ENCODE assay signal across 10 mouse cellular contexts in the genomic region with DNA sequence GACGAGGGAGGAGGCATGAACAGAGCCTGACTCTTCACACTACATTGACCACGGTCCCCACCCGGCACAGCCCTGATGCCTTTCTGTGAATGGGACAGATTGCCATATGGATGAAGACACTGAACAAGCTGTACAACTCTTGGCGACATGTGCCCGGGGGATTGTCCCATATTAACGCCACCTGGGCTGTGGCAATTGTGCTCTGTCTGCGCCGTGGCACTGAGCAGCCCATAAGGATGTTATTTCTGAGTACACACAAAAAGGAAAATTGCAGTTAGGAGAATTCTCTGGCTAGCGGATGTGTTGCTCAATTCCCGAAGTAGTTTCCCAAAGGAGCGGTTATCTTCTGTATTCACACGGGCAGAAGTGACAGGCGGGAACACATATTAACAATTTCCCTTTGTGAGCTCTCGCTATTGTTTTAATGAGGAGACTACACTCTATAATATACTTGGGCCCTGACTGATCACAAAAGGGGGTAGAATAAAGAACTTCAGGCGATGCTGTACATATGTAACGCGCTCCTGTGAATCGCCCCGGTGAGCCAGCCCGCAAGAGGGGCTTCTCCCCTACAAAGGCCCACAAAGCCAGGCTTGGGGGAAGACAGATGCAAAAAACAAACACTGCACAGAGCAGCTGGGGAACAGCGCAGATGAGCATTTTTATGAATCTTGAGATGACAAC.
DNase-seq lines count a peak whose midpoint lies in the region; ATAC-seq and TF ChIP-seq lines count a peak whose summit lies in the region.
"Had no signal": no experiment of that assay in that cellular context is flagged by ENCODE, and none has a peak within 500 bp of the region (broad histone marks: within the 10 kb centered on the region; RNA-seq: fewer than 3 reads in every experiment).

No protein-coding gene starts in this region.

- 71% methylated on average over 21 of the region's 21 CpGs for WGBS in lung, embryonic 16.5 days
- 68% methylated on average over 21 of the region's 21 CpGs for WGBS in heart, postnatal 0 days
- 17% methylated on average over 21 of the region's 21 CpGs for WGBS in neural tube, embryonic 14.5 days

- TF ChIP-seq EP300 in heart, postnatal 0 days (IDR thresholded peaks at IDR 0.05; ENCODE audit: low read depth) = no peak

- peak overlapping the region; percentile 27 for H3K27ac ChIP-seq in lung, embryonic 16.5 days (ENCODE audit: low read length)
- peak overlapping the region; percentile 23; the same call in 1 of the 2 replicates for H3K27ac ChIP-seq in heart, postnatal 0 days (ENCODE audit: low read depth)
- H3K27ac ChIP-seq in neural tube, embryonic 14.5 days (ENCODE audit: low read depth, low read length) = peak overlapping the region; percentile 48
- H3K27ac ChIP-seq: intestine, embryonic 15.5 days; limb, embryonic 15.5 days had no signal

- DNase-seq in lung, postnatal 10 days = no peak
- peak; percentile 26 to 49 for DNase-seq in cerebellum, postnatal 14 days
- peak; percentile 48 for DNase-seq in heart, postnatal 0 days (ENCODE audit: low spot score)
- no peak for DNase-seq in adrenal gland, adult (ENCODE audit: inconsistent age in 2 of 2, low spot score in 1 of 2)
- DNase-seq in adrenal gland, postnatal 36 days = no peak
- DNase-seq: thymus, adult 18-20 months had no signal

- peaks cover 36% of the 10 kb centered on the region for H3K4me1 ChIP-seq in lung, embryonic 16.5 days (replicated peaks; ENCODE audit: control insufficient read depth, insufficient read depth, low read length)
- peaks cover 51% of the 10 kb centered on the region for H3K4me1 ChIP-seq in heart, postnatal 0 days (ENCODE audit: control insufficient read depth, insufficient read depth)
- H3K4me1 ChIP-seq in neural tube, embryonic 14.5 days (ENCODE audit: control insufficient read depth, insufficient read depth, low read length) = peaks cover 13% of the 10 kb centered on the region

- no peaks in the 10 kb centered on the region for H3K9me3 ChIP-seq in lung, embryonic 16.5 days (ENCODE audit: control insufficient read depth, low read length)
- H3K9me3 ChIP-seq in heart, postnatal 0 days (replicated peaks; ENCODE audit: control insufficient read depth, low read length) = no peaks in the 10 kb centered on the region
- H3K9me3 ChIP-seq in neural tube, embryonic 14.5 days (ENCODE audit: control insufficient read depth, low read length) = no peaks in the 10 kb centered on the region
- H3K9me3 ChIP-seq: intestine, embryonic 15.5 days; limb, embryonic 15.5 days had no signal

- H3K9ac ChIP-seq in lung, embryonic 16.5 days (ENCODE audit: low read length) = no peak overlapping the region
- H3K9ac ChIP-seq in heart, postnatal 0 days (replicated peaks; ENCODE audit: low read depth, low read length) = no peak overlapping the region
- H3K9ac ChIP-seq in neural tube, embryonic 14.5 days (replicated peaks; ENCODE audit: low read depth, low read length) = no peak overlapping the region
- H3K9ac ChIP-seq: intestine, embryonic 15.5 days; limb, embryonic 15.5 days had no signal

- no peak for ATAC-seq in lung, embryonic 16.5 days (ENCODE audit: low read depth)
- ATAC-seq in heart, postnatal 0 days (ENCODE audit: insufficient read depth, low read depth) = no peak
- peak; percentile 85 for ATAC-seq in neural tube, embryonic 14.5 days (ENCODE audit: low read depth)
- ATAC-seq: intestine, embryonic 15.5 days had no signal

- H3K27me3 ChIP-seq in lung, embryonic 16.5 days (ENCODE audit: control insufficient read depth, insufficient read depth, low read depth, low read length) = no peaks in the 10 kb centered on the region
- no peaks in the 10 kb centered on the region for H3K27me3 ChIP-seq in heart, postnatal 0 days (ENCODE audit: control insufficient read depth, insufficient read depth, low read length)
- H3K27me3 ChIP-seq in neural tube, embryonic 14.5 days (ENCODE audit: control insufficient read depth, insufficient read depth, low read length) = no peaks in the 10 kb centered on the region
- H3K27me3 ChIP-seq: intestine, embryonic 15.5 days; limb, embryonic 15.5 days had no signal

- TF ChIP-seq CTCF in heart, postnatal 0 days (IDR thresholded peaks at IDR 0.05; ENCODE audit: low read depth) = no peak

- H3K4me3 ChIP-seq in lung, embryonic 16.5 days (ENCODE audit: low read length) = no peak overlapping the region
- no peak overlapping the region for H3K4me3 ChIP-seq in heart, postnatal 0 days (ENCODE audit: low read depth, low read length)
- no peak overlapping the region for H3K4me3 ChIP-seq in neural tube, embryonic 14.5 days (ENCODE audit: low read depth, low read length)
- H3K4me3 ChIP-seq: intestine, embryonic 15.5 days; limb, embryonic 15.5 days had no signal

- no peak overlapping the region for H3K4me2 ChIP-seq in lung, embryonic 16.5 days (ENCODE audit: low read depth, low read length)
- 0 out of 2 replicates have a peak overlapping the region, but pooled peaks have one; percentile 22 for H3K4me2 ChIP-seq in heart, postnatal 0 days (ENCODE audit: low read depth, low read length)
- peak overlapping the region; percentile 22; the same call in 1 of the 2 replicates for H3K4me2 ChIP-seq in neural tube, embryonic 14.5 days (ENCODE audit: low read depth, low read length)
- H3K4me2 ChIP-seq: intestine, embryonic 15.5 days; limb, embryonic 15.5 days had no signal

- H3K36me3 ChIP-seq in lung, embryonic 16.5 days (ENCODE audit: control insufficient read depth, insufficient read depth, low read length) = no peaks in the 10 kb centered on the region
- peaks cover 1% of the 10 kb centered on the region; the same call in 1 of the 2 replicates for H3K36me3 ChIP-seq in heart, postnatal 0 days (replicated peaks; ENCODE audit: control insufficient read depth, insufficient read depth, low read length)
- H3K36me3 ChIP-seq in neural tube, embryonic 14.5 days (ENCODE audit: control insufficient read depth, insufficient read depth, low read length) = no peaks in the 10 kb centered on the region
- H3K36me3 ChIP-seq: intestine, embryonic 15.5 days; limb, embryonic 15.5 days had no signal

Comparison
In these comparisons a context has a peak if more than half of its experiments do, and no peak if none do; other contexts are left out.
1. DNase-seq: peak in cerebellum, postnatal 14 days (2 of 2) and heart, postnatal 0 days (single experiment); none in lung, postnatal 10 days (single experiment), adrenal gland, adult (0 of 2) and adrenal gland, postnatal 36 days (0 of 2).
2. Peak in every context shown above with its lines, with median percentiles within 50 percentile points of each other: H3K27ac ChIP-seq.